Mouse (Mus musculus): ENCODE measurements at regions not wholly inside any gene's neighbourhood (a gene's known extent, or its start where the extent isn't known, plus 50 kb on each side); places are given as distances from the start of the nearest gene placed in this dataset.

- peak; percentile 56 for ATAC-seq (ENCODE audit: insufficient number of reproducible peaks, low FRiP score)
- H3K4me3 ChIP-seq, result peak overlapping the region; percentile 52
- H3K9me3 ChIP-seq (replicated peaks), result no peaks in the 10 kb centered on the region
These were observed 135.6 kb downstream of the 2410131K14Rik start for GRCm38 (mm10) chr5:118380422-118381293.

GRCm38 (mm10) chr5:118381294-118381675 is 136.3 kb downstream of the 2410131K14Rik start:
- Histone ChIP-seq H3K27me3 (replicated peaks) (0 out of 2 replicates have a peak, but pooled peaks cover 7% of the 10 kb centered on the region), H3K4me1 (replicated peaks) (peaks cover 27% of the 10 kb centered on the region), H3K4me3 (peak overlapping the region; percentile 52), H3K27ac (ENCODE audit: poor library complexity, severe bottlenecking) (no peak overlapping the region), H3K9me3 (replicated peaks) (no peaks in the 10 kb centered on the region), H3K9ac (peak overlapping the region; percentile 58; the same call in 1 of the 2 replicates), H3K4me2 (peak overlapping the region; percentile 86), H3K36me3 (no peaks in the 10 kb centered on the region)
- WGBS, result 1% methylated on average over 12 of the region's 12 CpGs
- ATAC-seq (ENCODE audit: insufficient number of reproducible peaks, low FRiP score), result peak; percentile 49; the same call in 1 of the 2 replicates

More at GRCm38 (mm10) chr5:118380422-118381293, 135.6 kb downstream of the 2410131K14Rik start:
- peak overlapping the region; percentile 86 for H3K4me2 ChIP-seq
- H3K27me3 ChIP-seq (replicated peaks), result 0 out of 2 replicates have a peak, but pooled peaks cover 7% of the 10 kb centered on the region
- H3K36me3 ChIP-seq, result no peaks in the 10 kb centered on the region
- H3K27ac ChIP-seq (ENCODE audit: poor library complexity, severe bottlenecking), result peak overlapping the region; percentile 11; the same call in 1 of the 2 replicates
- H3K4me1 ChIP-seq (replicated peaks), result peaks cover 27% of the 10 kb centered on the region
- under 1% methylated on average over 43 of the region's 45 CpGs for WGBS
- peak overlapping the region; percentile 58 for H3K9ac ChIP-seq

GRCm38 (mm10) chr5:118386126-118386525 is 141.1 kb downstream of the 2410131K14Rik start:
- Histone ChIP-seq H3K36me3 (0 out of 2 replicates have a peak, but pooled peaks cover 2% of the 10 kb centered on the region), H3K9me3 (replicated peaks) (peaks cover 26% of the 10 kb centered on the region), H3K4me3 (no peak overlapping the region), H3K27me3 (replicated peaks) (no peaks in the 10 kb centered on the region), H3K4me2 (no peak overlapping the region), H3K4me1 (replicated peaks) (peaks cover 11% of the 10 kb centered on the region), H3K9ac (no peak overlapping the region), H3K27ac (ENCODE audit: poor library complexity, severe bottlenecking) (no peak overlapping the region)
- WGBS, result 64% methylated on average over 4 of the region's 4 CpGs
- no peak for ATAC-seq (ENCODE audit: insufficient number of reproducible peaks, low FRiP score)

- Histone ChIP-seq H3K36me3 (0 out of 2 replicates have a peak, but pooled peaks cover 2% of the 10 kb centered on the region), H3K27ac (ENCODE audit: poor library complexity, severe bottlenecking) (no peak overlapping the region), H3K9me3 (replicated peaks) (peaks cover 29% of the 10 kb centered on the region), H3K4me1 (replicated peaks) (peaks cover 5% of the 10 kb centered on the region; the same call in 1 of the 2 replicates), H3K4me2 (no peak overlapping the region), H3K27me3 (replicated peaks) (no peaks in the 10 kb centered on the region), H3K9ac (no peak overlapping the region), H3K4me3 (no peak overlapping the region)
- 84% methylated on average over 6 of the region's 6 CpGs for WGBS
- no peak for ATAC-seq (ENCODE audit: insufficient number of reproducible peaks, low FRiP score)
These were observed 143.4 kb downstream of the 2410131K14Rik start for GRCm38 (mm10) chr5:118388419-118388818.

GRCm38 (mm10) chr5:118390691-118391373 is 145.8 kb downstream of the 2410131K14Rik start:
- Histone ChIP-seq H3K27me3 (replicated peaks) (peaks cover 10% of the 10 kb centered on the region), H3K4me1 (replicated peaks) (peaks cover under 1% of the 10 kb centered on the region), H3K9ac (no peak overlapping the region), H3K4me2 (no peak overlapping the region), H3K27ac (ENCODE audit: poor library complexity, severe bottlenecking) (no peak overlapping the region), H3K4me3 (no peak overlapping the region), H3K36me3 (0 out of 2 replicates have a peak, but pooled peaks cover 2% of the 10 kb centered on the region), H3K9me3 (replicated peaks) (peaks cover 29% of the 10 kb centered on the region)
- ATAC-seq (ENCODE audit: insufficient number of reproducible peaks, low FRiP score), result no peak
- 81% methylated on average over 7 of the region's 7 CpGs for WGBS

- H3K9me3 ChIP-seq (replicated peaks), result peaks cover 29% of the 10 kb centered on the region
- H3K4me2 ChIP-seq, result no peak overlapping the region
- H3K4me1 ChIP-seq (replicated peaks), result peaks cover 9% of the 10 kb centered on the region
- H3K36me3 ChIP-seq, result 0 out of 2 replicates have a peak, but pooled peaks cover 2% of the 10 kb centered on the region
- WGBS, result 82% methylated on average over 8 of the region's 8 CpGs
- no peak overlapping the region for H3K4me3 ChIP-seq
- H3K9ac ChIP-seq, result no peak overlapping the region
- no peak for ATAC-seq (ENCODE audit: insufficient number of reproducible peaks, low FRiP score)
- H3K27ac ChIP-seq (ENCODE audit: poor library complexity, severe bottlenecking), result no peak overlapping the region
- peaks cover 32% of the 10 kb centered on the region for H3K27me3 ChIP-seq (replicated peaks)
These were observed 148.0 kb downstream of the 2410131K14Rik start for GRCm38 (mm10) chr5:118392932-118393487.

- Histone ChIP-seq H3K27ac (ENCODE audit: poor library complexity, severe bottlenecking) (no peak overlapping the region), H3K4me3 (no peak overlapping the region), H3K27me3 (replicated peaks) (peaks cover 32% of the 10 kb centered on the region), H3K36me3 (0 out of 2 replicates have a peak, but pooled peaks cover 2% of the 10 kb centered on the region), H3K9ac (no peak overlapping the region), H3K4me1 (replicated peaks) (peaks cover 9% of the 10 kb centered on the region), H3K4me2 (no peak overlapping the region), H3K9me3 (replicated peaks) (peaks cover 23% of the 10 kb centered on the region)
- 47% methylated on average over 5 of the region's 5 CpGs for WGBS
- ATAC-seq (ENCODE audit: insufficient number of reproducible peaks, low FRiP score), result no peak
These were observed 149.0 kb downstream of the 2410131K14Rik start for GRCm38 (mm10) chr5:118394051-118394450.

GRCm38 (mm10) chr5:118396004-118396725 is 151.1 kb downstream of the 2410131K14Rik start:
- Histone ChIP-seq H3K36me3 (no peaks in the 10 kb centered on the region), H3K27ac (ENCODE audit: poor library complexity, severe bottlenecking) (no peak overlapping the region), H3K9ac (peak overlapping the region; percentile 31; the same call in 1 of the 2 replicates), H3K9me3 (replicated peaks) (peaks cover 2% of the 10 kb centered on the region; the same call in 1 of the 2 replicates), H3K27me3 (replicated peaks) (peaks cover 32% of the 10 kb centered on the region), H3K4me1 (replicated peaks) (peaks cover 9% of the 10 kb centered on the region), H3K4me2 (peak overlapping the region; percentile 61), H3K4me3 (peak overlapping the region; percentile 24)
- ATAC-seq (ENCODE audit: insufficient number of reproducible peaks, low FRiP score), result 0 out of 2 replicates have a peak, but pooled peaks have one; percentile 29
- 9% methylated on average over 28 of the region's 28 CpGs for WGBS

- ATAC-seq (ENCODE audit: insufficient number of reproducible peaks, low FRiP score), result no peak
- no peak overlapping the region for H3K9ac ChIP-seq
- peaks cover 10% of the 10 kb centered on the region for H3K9me3 ChIP-seq (replicated peaks)
- no peak overlapping the region for H3K4me3 ChIP-seq
- WGBS, result 57% methylated on average over 10 of the region's 10 CpGs
- H3K27ac ChIP-seq (ENCODE audit: poor library complexity, severe bottlenecking), result no peak overlapping the region
- H3K4me2 ChIP-seq, result no peak overlapping the region
- peaks cover 8% of the 10 kb centered on the region for H3K4me1 ChIP-seq (replicated peaks)
- no peaks in the 10 kb centered on the region for H3K36me3 ChIP-seq
- H3K27me3 ChIP-seq (replicated peaks), result peaks cover 27% of the 10 kb centered on the region
These were observed 155.9 kb downstream of the 2410131K14Rik start for GRCm38 (mm10) chr5:118400926-118401325.

- 58% methylated on average over 7 of the region's 7 CpGs for WGBS
- Histone ChIP-seq H3K4me1 (replicated peaks) (no peaks in the 10 kb centered on the region), H3K4me2 (no peak overlapping the region), H3K27ac (ENCODE audit: poor library complexity, severe bottlenecking) (no peak overlapping the region), H3K36me3 (no peaks in the 10 kb centered on the region), H3K27me3 (replicated peaks) (0 out of 2 replicates have a peak, but pooled peaks cover 6% of the 10 kb centered on the region), H3K9me3 (replicated peaks) (peaks cover 12% of the 10 kb centered on the region), H3K9ac (no peak overlapping the region), H3K4me3 (no peak overlapping the region)
- ATAC-seq (ENCODE audit: insufficient number of reproducible peaks, low FRiP score), result no peak
These were observed 156.1 kb upstream of the Med13l start for GRCm38 (mm10) chr5:118404398-118404797.

All from heart, embryonic 12.5 days (tissue).